Mouse (Mus musculus): ENCODE results near the gene Ablim1. TPM values are rescaled to one million over a fixed set of nuclear protein-coding genes. Genes with fewer than 3 reads are reported as not detected.

Gene Ablim1
- total RNA-seq (2018; cell fraction: chromatin; rRNA removed) = 1 to 10 TPM in 3 of 26 experiments, under 1 TPM in 6, not detected in 17; 0.13 to 2.3 (median 0.41) TPM
- under 1 TPM in 23 of 26 experiments, not detected in 3; 0.03 to 0.35 (median 0.11) TPM for total RNA-seq (2018; cell fraction: cytosol; rRNA removed)
- total RNA-seq (2018; cell fraction: nucleus; rRNA removed) = 1 to 10 TPM in 1 of 26 experiments, under 1 TPM in 12, not detected in 13; 0.12 to 1.2 (median 0.41) TPM
- polyA plus RNA-seq (2018) = 0.10 to 0.46 TPM (median 0.19 TPM) in 3 replicates

DNA sequence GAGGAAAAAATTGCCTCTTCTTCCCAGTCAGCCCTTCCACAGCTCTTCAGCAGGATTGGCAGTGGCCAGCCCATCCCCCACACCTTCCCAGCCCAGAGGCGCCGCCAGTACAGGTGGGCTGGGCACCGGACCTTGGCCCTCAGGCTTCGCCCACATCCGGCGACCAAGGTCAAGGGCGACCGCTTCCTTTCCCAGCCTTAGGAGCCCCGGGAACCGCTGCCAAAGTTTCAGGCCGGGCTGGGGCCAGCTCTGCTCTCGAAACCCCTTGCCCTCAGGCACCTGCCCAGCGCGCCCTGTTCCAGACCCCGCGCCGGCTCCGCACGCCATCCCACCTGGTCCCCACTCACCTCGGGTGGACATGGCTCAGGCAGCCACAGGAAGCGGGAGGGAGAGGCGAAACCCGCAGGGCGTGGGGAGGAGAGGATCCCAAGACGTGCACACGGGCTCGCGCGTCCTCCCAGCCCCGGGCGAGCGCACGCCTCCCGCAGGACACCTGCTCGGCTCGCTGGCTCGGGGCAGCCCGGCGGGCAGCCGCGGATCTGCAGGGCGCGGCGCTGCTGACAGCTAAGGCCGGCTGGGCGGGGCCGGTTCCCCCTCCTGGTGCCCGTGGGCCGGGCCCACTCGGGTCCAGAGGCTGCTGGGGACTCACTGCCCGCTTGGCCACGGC, at the start of gene Ablim1:
Gene Ablim1 (minus strand): TSS at position 574 of the 667 bp plus-strand sequence.
- no peak within 1 kb of the TSS for H3K27ac ChIP-seq

GRCm38 (mm10) chr19:57363538-57363937, 48.8 kb upstream of the Ablim1 start:
- Histone ChIP-seq H3K36me3 (ENCODE audit: inconsistent target) (no peaks in the 10 kb centered on the region), H3K27ac (no peak overlapping the region), H3K4me3 (ENCODE audit: inconsistent target) (no peak overlapping the region), H3K79me2 (ENCODE audit: inconsistent target) (peaks cover 86% of the 10 kb centered on the region)
- 94% methylated on average over 7 of the region's 7 CpGs for WGBS (ENCODE audit: missing documents)

More for the DNA sequence above, at the start of gene Ablim1:
- H3K36me3 ChIP-seq (ENCODE audit: inconsistent target) = no peaks in the 10 kb centered on the region
- 2% methylated on average over 49 of the region's 52 CpGs for WGBS (ENCODE audit: missing documents)
- H3K4me3 ChIP-seq (ENCODE audit: inconsistent target) = no peak within 1 kb of the TSS
- H3K79me2 ChIP-seq (ENCODE audit: inconsistent target) = no peaks in the 10 kb centered on the region

DNA sequence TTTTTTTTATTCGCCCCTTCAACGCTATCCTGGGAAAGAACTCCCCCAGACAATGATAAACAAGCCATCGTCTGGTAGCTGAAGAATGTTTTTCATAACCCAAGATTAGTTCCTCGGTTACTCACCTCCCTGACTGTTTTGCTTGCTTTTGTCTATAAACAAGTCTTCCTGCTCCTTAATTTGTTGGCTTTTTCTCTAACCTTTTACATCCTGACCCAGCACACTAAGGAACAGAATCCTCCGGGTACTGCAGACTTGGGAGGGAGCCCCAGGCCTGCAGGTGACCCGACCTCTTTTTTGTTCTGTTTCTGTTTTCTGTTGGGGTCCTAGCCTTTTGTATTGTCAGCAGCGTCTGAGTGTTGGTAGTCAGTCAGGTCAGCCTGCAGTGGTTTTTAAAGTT, 48.4 kb upstream of the Ablim1 start:
- H3K4me3 ChIP-seq (ENCODE audit: inconsistent target) = no peak overlapping the region
- 47% methylated on average over 7 of the region's 7 CpGs for WGBS (ENCODE audit: missing documents)
- H3K27ac ChIP-seq = no peak overlapping the region

GRCm38 (mm10) chr19:57362586-57362985, 47.9 kb upstream of the Ablim1 start:
- H3K36me3 ChIP-seq (ENCODE audit: inconsistent target) = no peaks in the 10 kb centered on the region
- no peak overlapping the region for H3K27ac ChIP-seq
- peaks cover 83% of the 10 kb centered on the region for H3K79me2 ChIP-seq (ENCODE audit: inconsistent target)
- 72% methylated on average over 5 of the region's 5 CpGs for WGBS (ENCODE audit: missing documents)
- H3K4me3 ChIP-seq (ENCODE audit: inconsistent target) = no peak overlapping the region

More for the DNA sequence above, 48.4 kb upstream of the Ablim1 start:
- no peaks in the 10 kb centered on the region for H3K36me3 ChIP-seq (ENCODE audit: inconsistent target)
- H3K79me2 ChIP-seq (ENCODE audit: inconsistent target) = peaks cover 83% of the 10 kb centered on the region

DNA sequence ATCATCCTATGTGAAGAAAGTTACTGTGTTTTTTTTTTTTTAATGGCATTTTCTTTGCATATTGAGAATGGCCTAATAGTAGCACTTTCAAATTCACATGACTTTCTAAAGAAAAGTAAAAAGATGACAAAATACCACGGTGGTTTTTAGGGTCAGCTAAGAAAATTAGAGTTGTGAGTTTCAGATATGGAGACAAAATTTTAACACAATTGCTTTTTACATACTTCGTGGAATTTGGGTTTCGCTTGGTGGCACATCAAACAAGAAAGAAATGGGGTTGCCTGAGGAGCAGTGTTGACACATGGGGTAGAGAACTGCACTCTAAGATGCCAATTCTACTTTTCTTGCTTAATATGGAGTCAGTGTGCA, 47.2 kb upstream of the Ablim1 start:
- H3K27ac ChIP-seq = no peak overlapping the region

GRCm38 (mm10) chr19:57361131-57361938, 46.6 kb upstream of the Ablim1 start:
- Histone ChIP-seq H3K36me3 (ENCODE audit: inconsistent target) (no peaks in the 10 kb centered on the region), H3K27ac (no peak overlapping the region), H3K4me3 (ENCODE audit: inconsistent target) (peak overlapping the region; percentile 49), H3K79me2 (ENCODE audit: inconsistent target) (peaks cover 79% of the 10 kb centered on the region)
- WGBS (ENCODE audit: missing documents) = under 1% methylated on average over 76 of the region's 78 CpGs

More for the DNA sequence above, 47.2 kb upstream of the Ablim1 start:
- H3K36me3 ChIP-seq (ENCODE audit: inconsistent target) = no peaks in the 10 kb centered on the region
- peak overlapping the region; percentile 49 for H3K4me3 ChIP-seq (ENCODE audit: inconsistent target)
- WGBS (ENCODE audit: missing documents) = 12% methylated on average over 3 of the region's 3 CpGs
- H3K79me2 ChIP-seq (ENCODE audit: inconsistent target) = peaks cover 83% of the 10 kb centered on the region

GRCm38 (mm10) chr19:57360341-57361130, 45.8 kb upstream of the Ablim1 start, which contains the start of gene Fam160b1:
Fam160b1 (plus strand) TSS chr19:57360680.
- WGBS (ENCODE audit: missing documents) = 0% methylated on average over 58 of the region's 70 CpGs
- peak within 1 kb of the TSS; percentile 48 for H3K27ac ChIP-seq
- peaks cover 71% of the 10 kb centered on the region for H3K79me2 ChIP-seq (ENCODE audit: inconsistent target)
- peak within 1 kb of the TSS; percentile 49 for H3K4me3 ChIP-seq (ENCODE audit: inconsistent target)
- H3K36me3 ChIP-seq (ENCODE audit: inconsistent target) = no peaks in the 10 kb centered on the region

GRCm38 (mm10) chr19:57359701-57360326, 45.1 kb upstream of the Ablim1 start:
- 2% methylated on average over 10 of the region's 10 CpGs for WGBS (ENCODE audit: missing documents)
- peaks cover 64% of the 10 kb centered on the region for H3K79me2 ChIP-seq (ENCODE audit: inconsistent target)
- no peaks in the 10 kb centered on the region for H3K36me3 ChIP-seq (ENCODE audit: inconsistent target)
- peak overlapping the region; percentile 48 for H3K27ac ChIP-seq
- H3K4me3 ChIP-seq (ENCODE audit: inconsistent target) = peak overlapping the region; percentile 48

- H3K27ac ChIP-seq = peak overlapping the region; percentile 76
- WGBS (ENCODE audit: missing documents) = 41% methylated on average over 20 of the region's 20 CpGs
Measured at GRCm38 (mm10) chr19:57358836-57359598, 44.3 kb upstream of the Ablim1 start.

GRCm38 (mm10) chr19:57358322-57358721, 43.6 kb upstream of the Ablim1 start:
- H3K4me3 ChIP-seq (ENCODE audit: inconsistent target) = peak overlapping the region; percentile 59
- no peaks in the 10 kb centered on the region for H3K36me3 ChIP-seq (ENCODE audit: inconsistent target)
- H3K79me2 ChIP-seq (ENCODE audit: inconsistent target) = peaks cover 49% of the 10 kb centered on the region
- peak overlapping the region; percentile 76 for H3K27ac ChIP-seq
- 0% methylated on average over 12 of the region's 12 CpGs for WGBS (ENCODE audit: missing documents)

More at GRCm38 (mm10) chr19:57358836-57359598, 44.3 kb upstream of the Ablim1 start:
- Histone ChIP-seq H3K79me2 (ENCODE audit: inconsistent target) (peaks cover 56% of the 10 kb centered on the region), H3K4me3 (ENCODE audit: inconsistent target) (peak overlapping the region; percentile 59), H3K36me3 (ENCODE audit: inconsistent target) (no peaks in the 10 kb centered on the region)

- peak overlapping the region; percentile 76 for H3K27ac ChIP-seq
- 69% methylated on average over 5 of the region's 5 CpGs for WGBS (ENCODE audit: missing documents)
- H3K79me2 ChIP-seq (ENCODE audit: inconsistent target) = peaks cover 44% of the 10 kb centered on the region
- H3K4me3 ChIP-seq (ENCODE audit: inconsistent target) = peak overlapping the region; percentile 59
- no peaks in the 10 kb centered on the region for H3K36me3 ChIP-seq (ENCODE audit: inconsistent target)
Measured at GRCm38 (mm10) chr19:57357811-57358210, 43.1 kb upstream of the Ablim1 start.

DNA sequence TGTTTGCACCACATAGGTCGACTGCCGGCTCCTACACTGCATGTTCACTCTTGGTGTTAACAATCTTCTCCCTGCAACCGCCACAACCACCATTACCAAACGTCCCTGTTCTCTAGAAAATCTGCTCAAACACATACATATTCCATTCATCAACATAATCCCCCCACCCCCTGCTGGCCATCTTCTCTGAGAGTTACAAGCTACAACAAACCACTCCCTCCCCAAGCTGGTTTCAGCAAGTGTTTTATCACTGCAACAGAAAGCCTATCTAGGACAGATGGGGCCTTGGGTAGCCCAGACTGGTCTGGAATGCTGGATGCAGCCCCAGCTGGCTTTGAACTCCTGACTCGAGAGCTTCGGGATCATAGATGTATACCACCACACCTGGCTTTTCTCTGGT, 42.5 kb upstream of the Ablim1 start:
- WGBS (ENCODE audit: missing documents) = 81% methylated on average over 6 of the region's 6 CpGs
- no peaks in the 10 kb centered on the region for H3K36me3 ChIP-seq (ENCODE audit: inconsistent target)
- no peak overlapping the region for H3K4me3 ChIP-seq (ENCODE audit: inconsistent target)
- peaks cover 38% of the 10 kb centered on the region for H3K79me2 ChIP-seq (ENCODE audit: inconsistent target)
- H3K27ac ChIP-seq = no peak overlapping the region; the same call in 1 of the 2 replicates

DNA sequence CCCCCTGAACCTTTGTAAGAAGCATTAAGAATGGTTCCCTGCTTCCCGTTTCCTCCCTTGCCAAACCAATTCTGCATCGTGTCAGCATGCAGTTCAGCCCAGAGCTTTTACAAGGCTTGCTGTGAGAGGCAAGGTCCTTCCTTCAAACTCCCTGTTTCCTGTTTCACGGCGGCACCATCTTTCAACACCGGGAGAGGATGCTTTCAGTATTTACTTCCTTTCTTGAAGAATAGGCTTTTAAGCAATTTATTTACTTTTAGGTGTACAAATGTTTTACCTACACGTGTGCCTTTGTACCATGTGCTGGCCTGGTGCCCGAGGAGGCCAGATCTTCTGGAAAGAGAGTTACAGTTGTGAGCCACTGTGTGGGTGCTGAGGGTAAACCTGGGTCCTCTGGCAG, 41.6 kb upstream of the Ablim1 start:
- 4% methylated on average over 7 of the region's 7 CpGs for WGBS (ENCODE audit: missing documents)
- Histone ChIP-seq H3K36me3 (ENCODE audit: inconsistent target) (no peaks in the 10 kb centered on the region), H3K4me3 (ENCODE audit: inconsistent target) (peak overlapping the region; percentile 24; the same call in 1 of the 2 replicates), H3K27ac (peak overlapping the region; percentile 76), H3K79me2 (ENCODE audit: inconsistent target) (peaks cover 30% of the 10 kb centered on the region)

Measured in macrophage (primary cell).